Mouse (Mus musculus): ENCODE measurements around the gene Fxyd1.

Fxyd1 gene

GRCm38 (mm10) chr7:31077885-31078445, 21.0 kb upstream of the Fxyd1 start:
- ATAC-seq (ENCODE audit: low TSS enrichment), result peak; percentile 63

GRCm38 (mm10) chr7:31077470-31077869, 20.5 kb upstream of the Fxyd1 start:
- ATAC-seq (ENCODE audit: low TSS enrichment), result peak; percentile 62

GRCm38 (mm10) chr7:31076492-31076891, 19.5 kb upstream of the Fxyd1 start, which contains the start of gene Fxyd3:
Fxyd3 (minus strand) TSS chr7:31076704.
- no peak for ATAC-seq (ENCODE audit: low TSS enrichment)

GRCm38 (mm10) chr7:31074713-31075069, 17.7 kb upstream of the Fxyd1 start:
- no peak for ATAC-seq (ENCODE audit: low TSS enrichment)

- ATAC-seq (ENCODE audit: low TSS enrichment), result no peak
Measured at GRCm38 (mm10) chr7:31074061-31074712, 17.2 kb upstream of the Fxyd1 start.

- no peak for ATAC-seq (ENCODE audit: low TSS enrichment)
Measured at GRCm38 (mm10) chr7:31073546-31073945, 16.5 kb upstream of the Fxyd1 start.

- ATAC-seq (ENCODE audit: low TSS enrichment), result no peak
Measured at GRCm38 (mm10) chr7:31072326-31072725, 15.3 kb upstream of the Fxyd1 start.

- ATAC-seq (ENCODE audit: low TSS enrichment), result no peak
Measured at GRCm38 (mm10) chr7:31070324-31070723, 13.3 kb upstream of the Fxyd1 start.

- ATAC-seq (ENCODE audit: low TSS enrichment), result no peak
Measured at GRCm38 (mm10) chr7:31069491-31069890, 12.5 kb upstream of the Fxyd1 start.

GRCm38 (mm10) chr7:31067836-31068235, 10.8 kb upstream of the Fxyd1 start:
- ATAC-seq (ENCODE audit: low TSS enrichment), result peak; percentile 39; the same call in 1 of the 2 replicates

- ATAC-seq (ENCODE audit: low TSS enrichment), result no peak
Measured at GRCm38 (mm10) chr7:31063074-31063560, 6.1 kb upstream of the Fxyd1 start.

- ATAC-seq (ENCODE audit: low TSS enrichment), result no peak
Measured at GRCm38 (mm10) chr7:31060621-31061010, 3.6 kb upstream of the Fxyd1 start.

- ATAC-seq (ENCODE audit: low TSS enrichment), result no peak
Measured at GRCm38 (mm10) chr7:31059919-31060620, 3.1 kb upstream of the Fxyd1 start.

GRCm38 (mm10) chr7:31059108-31059507, 2.1 kb upstream of the Fxyd1 start, which contains the start of gene Lgi4:
Lgi4 (plus strand) TSS chr7:31059342.
- ATAC-seq (ENCODE audit: low TSS enrichment), result peak; percentile 71

- no peak for ATAC-seq (ENCODE audit: low TSS enrichment)
Measured at GRCm38 (mm10) chr7:31058211-31058610, 1.2 kb upstream of the Fxyd1 start.

GRCm38 (mm10) chr7:31057730-31058129, 731 bp upstream of the Fxyd1 start:
- ATAC-seq (ENCODE audit: low TSS enrichment), result no peak

GRCm38 (mm10) chr7:31056448-31056847, 551 bp downstream of the Fxyd1 start:
- ATAC-seq (ENCODE audit: low TSS enrichment), result no peak

GRCm38 (mm10) chr7:31055883-31056282, 1.1 kb downstream of the Fxyd1 start:
- no peak for ATAC-seq (ENCODE audit: low TSS enrichment)

- no peak for ATAC-seq (ENCODE audit: low TSS enrichment)
Measured at GRCm38 (mm10) chr7:31055354-31055824, 1.6 kb downstream of the Fxyd1 start.

- no peak for ATAC-seq (ENCODE audit: low TSS enrichment)
Measured at GRCm38 (mm10) chr7:31054661-31055320, 2.2 kb downstream of the Fxyd1 start.

- no peak for ATAC-seq (ENCODE audit: low TSS enrichment)
Measured at GRCm38 (mm10) chr7:31053882-31054447, 3.0 kb downstream of the Fxyd1 start.

All from frontal cortex, adult (tissue).